Mouse (Mus musculus) CD4-positive, CD25-positive, alpha-beta regulatory T cell, adult 4 months (primary cell): ENCODE measurements at regions not wholly inside any gene's neighbourhood (a gene's known extent, or its start where the extent isn't known, plus 50 kb on each side); places are given as distances from the start of the nearest gene placed in this dataset.
A peak's percentile ranks its signal among the peaks of the same experiment; 100 is the strongest.
"Not testable (repeated sequence)": the region's sequence is repeated elsewhere in the genome, so short reads cannot be mapped to it uniquely, and the experiment has no call there.

Experiments
- ATAC-seq: one replicate; pipeline ENCODE4 v1.8.0; 2017

DNA sequence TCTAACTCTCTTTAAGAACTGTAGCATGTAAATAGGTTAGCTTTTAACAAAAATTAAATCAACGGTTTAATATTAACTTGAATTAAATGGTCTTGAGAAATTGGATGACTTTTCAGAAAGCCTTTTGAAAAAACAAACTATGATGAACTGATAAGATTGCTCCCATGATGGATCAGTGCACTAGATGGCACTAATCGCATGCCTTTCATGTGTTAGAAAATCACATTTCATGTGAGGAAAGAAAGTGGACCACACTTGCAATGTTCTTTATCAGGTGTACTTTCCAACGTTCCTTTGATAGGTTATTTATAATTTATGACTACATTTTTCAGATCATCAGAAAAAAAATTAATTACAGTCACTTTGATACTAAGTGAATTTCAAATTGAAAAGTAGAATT lies 1003.2 kb upstream of the 4930412O13Rik start:
- peak; percentile 67 for ATAC-seq

DNA sequence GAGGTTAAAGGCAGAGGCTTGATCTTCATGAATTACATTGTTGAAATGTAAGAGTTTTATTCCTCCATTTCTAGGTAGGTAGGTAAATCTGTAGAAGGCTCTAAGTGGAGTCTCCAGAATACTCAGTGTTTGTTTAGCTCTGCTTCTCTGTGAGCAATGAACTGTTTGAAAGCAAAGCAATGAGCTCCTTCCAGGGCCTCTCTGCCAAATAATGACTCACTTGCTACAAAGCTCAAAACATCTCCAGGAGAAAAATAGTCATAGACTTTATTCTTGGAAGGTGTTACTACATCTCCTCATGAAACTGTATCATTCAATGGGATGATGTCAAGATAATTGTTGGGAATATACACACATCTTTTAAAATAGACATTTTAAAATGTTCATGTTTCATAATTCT lies 968.6 kb upstream of the 4930412O13Rik start:
- no peak for ATAC-seq

DNA sequence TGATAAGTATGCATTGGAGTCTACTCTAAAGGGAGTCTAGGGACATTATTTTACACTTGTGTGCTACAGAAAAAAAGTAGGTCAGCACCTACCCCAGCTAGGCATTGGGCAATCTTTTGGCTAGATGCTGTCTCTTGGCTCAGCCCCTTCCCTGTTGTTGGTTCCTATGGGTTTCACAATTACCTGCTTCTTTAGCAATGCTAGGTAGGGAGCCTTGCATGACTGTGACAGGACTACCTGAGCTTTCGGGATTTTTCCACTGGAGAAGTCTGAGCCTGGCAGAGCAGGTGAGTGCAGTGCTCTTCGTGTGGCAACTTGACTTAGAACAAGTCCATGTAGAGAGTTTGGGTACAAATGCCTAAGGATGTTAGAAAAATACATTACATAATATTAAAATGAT lies 956.2 kb upstream of the 4930412O13Rik start:
- ATAC-seq = no peak

DNA sequence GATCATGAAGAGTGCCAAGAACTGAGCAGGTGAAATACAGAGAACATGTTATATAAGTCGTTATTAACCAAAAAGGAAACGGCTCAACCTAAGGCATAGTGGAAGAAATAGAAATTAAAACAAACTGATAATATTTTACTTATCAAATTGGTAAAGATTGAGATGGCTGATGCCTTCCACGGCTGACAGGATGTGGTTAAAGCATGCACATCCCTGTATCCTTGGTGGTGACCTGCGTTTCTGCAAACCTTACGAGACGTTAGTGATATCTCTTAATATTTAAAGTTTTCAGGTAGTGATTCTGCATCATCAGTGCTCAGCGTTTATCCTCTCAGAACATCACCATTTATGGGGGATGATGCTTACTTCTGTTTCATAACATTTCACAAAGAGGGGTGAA lies 939.5 kb upstream of the 4930412O13Rik start:
- ATAC-seq = peak; percentile 62

DNA sequence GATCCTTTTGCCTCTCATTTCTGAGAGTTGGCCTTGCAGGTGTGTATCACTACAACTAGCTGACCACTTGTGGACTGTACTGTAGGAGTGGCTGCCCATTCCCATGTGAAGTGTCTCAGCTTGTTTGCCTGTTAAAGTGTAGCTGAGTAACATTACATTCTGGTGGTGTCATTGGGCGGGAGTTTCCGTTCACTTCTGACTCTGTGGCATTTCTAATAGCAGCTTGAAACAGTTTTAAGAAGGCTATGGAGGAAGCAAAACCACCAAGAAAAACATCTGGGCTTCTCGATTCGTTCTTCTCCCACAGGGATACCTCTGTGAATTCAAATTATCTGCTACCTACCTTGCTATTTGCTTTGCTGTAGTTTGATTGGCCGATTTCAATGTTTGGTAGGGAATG lies 922.1 kb upstream of the 4930412O13Rik start:
- peak; percentile 71 for ATAC-seq

DNA sequence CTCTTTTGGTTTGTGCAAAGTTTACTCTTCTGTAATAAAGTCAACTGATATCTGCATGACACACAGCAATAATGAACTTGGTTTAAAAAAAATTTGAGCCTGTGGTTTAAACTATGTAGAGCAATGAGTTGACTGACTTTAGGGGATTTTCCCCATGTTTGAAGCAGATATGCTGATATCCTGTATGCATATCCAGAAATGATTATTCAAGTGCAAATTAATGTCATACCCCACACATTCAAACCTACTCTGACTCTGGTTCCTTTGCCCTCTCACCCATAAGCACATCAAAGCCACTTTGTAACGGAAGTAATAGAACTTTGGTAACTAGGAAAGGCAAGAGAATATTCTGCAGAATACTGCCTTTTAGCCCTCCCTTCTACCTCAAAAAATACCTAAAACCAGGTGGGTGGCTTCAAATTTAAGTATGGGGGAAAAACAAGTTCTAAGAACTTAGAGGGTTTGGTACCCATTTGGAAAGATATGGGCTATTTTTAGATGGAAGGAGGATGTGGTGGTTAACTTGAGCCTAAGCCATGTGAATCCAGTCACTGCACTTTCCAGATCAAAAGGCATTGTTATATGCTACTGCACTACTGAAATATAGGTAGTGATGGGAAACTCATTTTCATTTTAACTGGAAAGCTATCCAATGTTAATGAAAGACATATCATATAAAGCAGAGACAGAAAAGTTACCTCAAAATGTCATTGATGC lies 915.9 kb upstream of the 4930412O13Rik start:
- peak; percentile 94 for ATAC-seq

DNA sequence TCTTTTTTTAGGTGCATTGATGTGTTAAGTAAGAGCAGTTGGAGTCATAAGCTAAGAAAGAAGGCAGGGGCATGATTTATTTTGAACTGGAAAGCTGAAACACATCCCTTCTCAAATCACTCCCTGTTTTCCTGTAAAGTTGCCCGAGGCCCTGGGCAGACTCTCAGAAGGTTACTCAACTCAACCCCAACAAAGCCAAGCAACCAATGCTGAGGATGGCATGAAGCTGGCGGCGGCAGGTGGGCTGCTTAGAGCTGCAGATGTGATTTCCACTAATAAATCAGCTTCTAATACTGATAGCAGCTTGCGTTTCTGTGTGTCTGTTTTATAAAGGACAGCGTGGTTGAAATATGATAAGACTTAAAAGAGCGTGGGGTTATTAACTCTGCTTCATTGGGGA lies 905.4 kb upstream of the 4930412O13Rik start:
- no peak for ATAC-seq

DNA sequence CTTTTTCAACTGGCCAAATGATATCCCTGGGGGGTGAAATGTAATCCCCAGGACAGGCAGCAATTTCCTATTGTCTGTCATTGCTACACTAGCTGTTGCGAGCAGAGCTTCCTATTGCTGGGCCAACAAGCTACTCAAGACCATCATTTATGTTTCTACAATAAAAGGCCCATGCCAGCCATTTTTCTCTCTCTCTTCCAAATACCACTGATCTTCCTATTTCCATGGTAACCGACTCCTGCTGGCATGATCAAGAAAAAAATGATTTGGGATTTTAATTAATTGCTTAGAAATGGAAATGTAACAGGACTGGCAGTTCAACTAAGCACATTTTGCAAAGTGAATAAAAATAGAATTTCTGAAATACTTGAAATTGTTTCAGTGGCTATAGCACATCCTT lies 868.7 kb upstream of the 4930412O13Rik start:
- no peak for ATAC-seq

DNA sequence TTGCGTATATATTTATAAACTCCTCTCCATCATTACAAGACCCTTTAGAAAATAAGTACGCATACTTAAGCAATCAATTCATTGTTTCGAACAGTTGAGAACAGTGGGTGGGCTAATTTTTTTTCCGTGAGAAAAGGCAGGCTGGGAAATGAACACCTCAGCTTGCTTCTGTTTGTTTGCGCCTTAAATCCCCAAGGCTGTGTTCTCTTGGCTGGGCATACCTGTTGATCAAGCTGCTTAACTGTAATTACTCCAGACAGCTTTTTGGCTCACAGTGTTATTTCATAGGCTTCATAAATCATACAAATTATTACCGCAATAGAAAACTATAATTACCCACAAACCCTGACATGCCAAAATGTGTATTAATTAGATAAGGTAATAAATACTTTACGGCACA lies 848.0 kb upstream of the 4930412O13Rik start:
- no peak for ATAC-seq

DNA sequence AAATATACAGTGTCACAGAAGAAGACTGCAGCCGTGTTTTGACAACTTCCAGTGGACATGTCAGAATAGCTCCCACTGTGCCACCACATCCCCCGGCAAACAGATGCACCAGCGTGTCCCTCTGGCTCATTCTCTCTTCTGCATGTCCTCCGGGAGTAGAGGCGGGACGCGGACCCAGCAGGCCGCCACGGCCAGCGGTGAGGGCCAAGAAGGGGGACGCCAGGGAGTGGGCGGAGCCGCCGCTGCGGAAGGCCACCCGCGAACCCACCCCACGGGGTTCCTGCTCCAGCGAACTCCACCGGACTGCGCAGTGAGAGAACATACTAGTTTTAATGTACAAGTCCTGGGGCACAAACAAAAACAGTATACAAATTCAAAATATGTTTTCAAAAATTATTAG lies 838.7 kb upstream of the 4930412O13Rik start:
- ATAC-seq = not testable (repeated sequence)

DNA sequence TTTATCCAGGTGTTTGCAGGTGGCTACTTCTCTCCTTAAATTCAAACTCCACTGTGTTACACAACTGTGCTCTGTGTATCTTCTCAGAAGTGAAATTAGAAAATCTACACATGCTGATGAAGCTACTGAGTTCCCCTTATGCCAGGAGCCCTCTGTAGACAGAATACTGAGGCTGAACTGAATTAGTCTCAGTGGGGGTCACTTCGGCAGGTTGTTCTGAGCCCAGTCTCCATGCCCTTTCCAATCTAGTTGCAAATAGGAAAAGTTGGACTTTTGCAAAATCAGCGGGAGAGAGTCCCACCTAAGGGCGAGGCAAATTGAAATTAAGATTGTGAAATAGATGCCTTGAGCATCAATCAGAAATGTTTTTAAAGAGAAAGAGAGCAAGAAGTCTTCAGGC lies 833.1 kb upstream of the 4930412O13Rik start:
- no peak for ATAC-seq

DNA sequence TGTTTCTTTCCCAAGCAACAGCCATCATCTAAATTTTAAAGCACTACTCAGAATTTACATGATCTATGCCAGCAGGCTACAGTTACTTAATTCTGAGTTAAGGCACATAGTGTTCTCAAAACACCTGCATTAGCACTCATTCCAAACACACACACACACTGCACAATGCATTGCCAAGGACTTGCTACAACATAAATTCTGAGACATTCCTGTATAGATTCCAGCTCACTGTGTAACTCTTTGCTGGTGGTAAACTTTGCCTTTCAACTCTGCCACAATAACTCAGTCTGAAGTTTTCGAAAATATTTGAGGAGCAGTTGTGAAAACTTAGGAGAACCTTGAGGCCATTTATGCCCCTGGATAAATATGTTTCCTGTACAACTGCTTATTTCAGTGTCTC lies 807.2 kb upstream of the 4930412O13Rik start:
- ATAC-seq = no peak

DNA sequence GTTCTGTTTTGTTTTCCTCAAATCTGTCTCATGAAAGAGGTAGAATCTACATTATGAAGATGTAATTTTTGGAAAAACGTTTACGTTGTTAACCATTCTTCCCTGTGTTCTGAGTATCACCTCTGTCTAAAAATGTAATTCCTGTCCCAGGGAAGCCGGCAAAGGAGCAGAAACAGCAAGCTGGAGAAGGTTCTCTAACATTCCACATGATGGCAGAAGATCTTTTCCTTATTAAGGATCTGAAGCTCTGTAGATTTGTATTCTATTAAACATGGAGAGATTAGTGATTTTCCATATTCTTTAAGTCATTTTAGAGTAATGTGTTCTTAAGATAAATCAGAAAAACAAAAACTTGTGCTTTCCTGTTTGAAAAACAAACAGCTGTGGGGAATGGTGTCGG lies 802.9 kb upstream of the 4930412O13Rik start:
- no peak for ATAC-seq

DNA sequence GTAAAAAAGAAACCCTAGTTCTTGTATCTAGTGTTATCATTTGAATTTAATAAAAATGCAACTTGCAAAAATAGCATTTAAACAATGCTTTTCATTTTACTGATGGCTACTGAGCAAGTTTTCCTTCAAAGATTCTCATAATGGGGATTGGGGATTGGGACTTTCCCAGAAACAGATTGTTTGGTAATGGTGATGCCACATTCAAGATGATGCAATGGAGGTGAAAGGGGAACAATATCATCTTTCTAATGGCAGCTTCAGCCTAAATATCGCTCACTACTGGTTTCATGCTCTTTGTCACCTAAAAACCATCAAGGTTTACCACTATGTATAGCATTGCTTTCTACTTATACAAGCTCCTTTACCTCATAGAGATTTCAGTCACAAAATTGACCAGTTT lies 799.3 kb upstream of the 4930412O13Rik start:
- no peak for ATAC-seq

DNA sequence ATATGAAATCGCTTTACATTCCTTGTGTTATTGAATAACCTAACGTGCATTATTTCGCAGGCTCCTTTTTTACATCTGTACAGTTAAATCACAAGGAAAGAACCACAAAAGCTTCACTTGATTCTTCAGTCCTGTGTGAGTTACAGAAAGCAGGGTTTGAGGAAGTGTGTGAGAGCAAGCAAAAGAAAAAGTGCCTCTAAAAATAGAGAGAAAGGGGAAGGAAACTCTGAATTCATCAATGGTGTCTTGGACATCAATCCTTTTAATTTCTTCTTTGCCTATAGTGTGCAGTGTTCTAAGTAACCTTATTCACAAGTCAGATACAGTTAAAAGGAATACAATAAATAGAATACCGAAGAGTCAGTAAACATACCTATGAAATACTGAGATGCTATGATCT lies 785.7 kb upstream of the 4930412O13Rik start:
- ATAC-seq = no peak

DNA sequence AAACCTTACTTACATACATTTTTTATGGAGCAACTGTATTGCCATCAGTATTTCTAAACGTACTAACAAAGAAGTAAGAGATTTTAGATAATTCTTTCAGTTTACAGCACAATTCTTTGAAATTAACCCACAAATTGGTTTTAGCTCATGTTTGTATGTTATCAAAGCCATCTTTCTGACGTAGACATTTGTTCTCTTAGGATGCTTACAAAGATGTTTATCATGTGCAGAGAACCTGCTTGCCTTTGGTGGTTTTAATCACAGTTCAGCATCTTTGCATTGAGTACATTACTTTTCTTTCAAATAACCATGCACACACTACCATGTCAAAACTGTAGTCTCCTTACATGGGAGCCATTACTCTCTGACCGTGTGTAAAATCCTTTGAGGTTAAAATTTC lies 764.4 kb upstream of the 4930412O13Rik start:
- ATAC-seq = peak; percentile 68

DNA sequence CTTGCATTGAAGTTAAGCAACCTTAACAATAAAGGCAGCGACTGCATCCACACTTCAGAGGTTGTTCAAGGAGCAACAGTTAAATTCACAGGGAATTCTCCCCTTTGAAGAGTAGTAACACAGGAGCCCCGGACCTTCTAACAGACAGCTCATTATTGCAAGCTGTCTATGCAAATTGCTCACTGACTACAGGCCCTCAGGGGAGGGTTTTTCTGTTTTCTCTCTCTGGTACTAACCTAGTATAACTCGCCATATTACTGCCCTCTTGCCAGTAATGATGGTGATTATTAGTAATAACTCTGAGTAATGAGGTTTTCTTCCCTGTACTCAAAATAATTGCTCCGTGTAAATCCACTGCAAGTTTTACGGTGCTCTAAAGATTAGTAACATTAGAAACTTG lies 763.5 kb upstream of the 4930412O13Rik start:
- no peak for ATAC-seq

DNA sequence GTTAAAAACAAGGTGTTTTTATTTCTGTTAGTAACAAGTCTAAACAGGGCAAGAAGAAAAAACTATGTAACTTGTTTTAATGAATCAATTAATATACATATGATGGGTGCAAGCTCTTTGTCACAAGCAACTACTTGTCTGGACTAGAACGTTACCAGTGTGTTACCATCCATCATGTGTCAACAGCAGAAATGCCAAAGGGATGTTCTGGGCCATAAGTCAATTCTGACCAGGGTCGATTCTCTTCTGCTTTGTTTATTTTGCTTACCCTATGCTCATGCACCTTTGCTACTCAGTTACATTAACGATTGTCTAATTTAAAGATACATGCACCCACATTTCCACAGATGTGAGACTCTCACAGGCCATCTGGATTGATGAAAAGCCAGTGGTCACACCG lies 744.1 kb upstream of the 4930412O13Rik start:
- no peak for ATAC-seq

DNA sequence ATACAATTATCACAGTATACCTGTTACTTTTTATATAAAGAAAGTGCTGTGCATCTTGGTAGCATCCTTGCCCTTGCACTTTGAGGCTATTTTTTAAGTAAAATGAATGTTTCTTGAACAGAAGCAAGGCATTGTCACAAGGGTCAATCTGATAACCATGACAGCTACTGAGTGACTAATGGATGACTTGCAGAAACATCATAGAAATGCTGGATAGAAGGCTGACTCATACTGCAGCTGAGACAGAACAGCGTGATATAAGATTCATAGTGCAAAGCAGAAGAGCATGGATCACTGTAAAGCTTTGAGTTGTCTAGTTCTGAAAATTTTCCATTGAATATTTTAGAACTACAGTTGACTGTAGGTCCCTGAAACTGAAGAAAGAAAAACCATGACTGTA lies 739.6 kb upstream of the 4930412O13Rik start:
- ATAC-seq = peak; percentile 37

DNA sequence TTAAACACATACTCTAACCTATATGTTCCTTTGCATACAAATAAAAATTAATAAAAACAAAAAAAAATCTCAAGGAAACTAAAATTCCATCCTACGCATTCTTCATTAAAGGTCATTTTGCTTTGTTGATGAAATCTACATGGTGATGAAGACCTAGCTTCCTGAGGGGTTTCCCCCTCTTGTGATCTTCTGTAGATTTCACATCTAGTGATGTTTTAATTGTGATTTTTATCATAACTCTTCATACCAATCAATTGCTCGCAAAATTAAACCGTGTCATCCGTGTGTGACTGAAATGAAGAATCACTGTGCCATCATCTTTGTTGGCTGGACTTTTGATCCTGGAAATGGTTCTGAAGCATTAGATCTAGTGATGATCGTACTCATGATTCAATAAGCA lies 725.4 kb upstream of the 4930412O13Rik start:
- peak; percentile 99 for ATAC-seq

DNA sequence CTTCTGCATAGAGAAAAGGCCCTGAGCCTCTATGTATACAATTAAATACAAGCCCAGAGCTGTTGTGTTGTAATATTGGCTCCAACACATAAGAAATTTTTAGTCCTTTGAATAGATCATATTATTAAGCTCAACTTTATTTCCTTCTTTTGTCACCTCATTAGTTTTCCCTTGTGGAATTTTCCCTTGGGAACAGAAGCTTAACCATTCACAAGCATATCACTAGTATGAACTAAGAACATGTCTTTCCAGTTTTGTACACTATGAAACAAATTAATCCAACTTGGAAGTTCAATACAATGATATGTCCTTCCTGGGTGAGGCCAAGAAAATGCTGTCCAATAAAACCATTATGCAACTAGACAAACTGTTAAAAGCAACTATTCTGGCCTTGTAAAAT lies 720.9 kb upstream of the 4930412O13Rik start:
- ATAC-seq = no peak

DNA sequence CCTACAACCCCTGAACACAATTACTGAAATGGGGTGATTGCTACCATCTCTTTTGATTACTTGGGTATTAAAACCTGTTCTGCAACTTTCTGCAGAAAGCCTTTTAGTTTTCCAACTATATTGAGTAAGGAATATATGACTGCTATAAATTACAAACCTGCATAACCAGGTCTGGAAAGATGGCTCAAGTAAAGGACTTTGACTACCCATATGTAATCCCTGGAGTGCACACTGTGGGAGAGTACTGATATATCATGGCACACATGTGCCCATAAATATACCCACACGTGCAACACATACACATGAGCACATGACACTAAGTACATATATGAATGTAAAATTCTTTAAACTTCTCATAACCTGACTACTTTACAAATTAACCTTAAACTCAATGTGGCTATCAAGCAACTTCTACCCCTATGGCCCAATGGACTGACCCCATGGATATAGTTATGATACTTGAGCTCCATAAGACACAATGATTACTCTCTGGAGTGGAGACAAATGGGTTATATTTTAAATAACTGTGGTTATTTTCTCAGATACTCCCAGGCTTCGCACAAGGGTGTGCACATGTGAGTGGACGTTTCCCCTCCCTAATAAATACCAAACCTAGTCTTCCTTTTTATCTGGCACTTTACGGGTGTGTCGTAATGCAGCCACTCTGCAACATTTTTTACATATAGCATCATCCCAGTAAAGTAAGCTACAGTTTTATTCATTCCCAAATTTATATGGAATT lies 717.1 kb upstream of the 4930412O13Rik start:
- no peak for ATAC-seq

DNA sequence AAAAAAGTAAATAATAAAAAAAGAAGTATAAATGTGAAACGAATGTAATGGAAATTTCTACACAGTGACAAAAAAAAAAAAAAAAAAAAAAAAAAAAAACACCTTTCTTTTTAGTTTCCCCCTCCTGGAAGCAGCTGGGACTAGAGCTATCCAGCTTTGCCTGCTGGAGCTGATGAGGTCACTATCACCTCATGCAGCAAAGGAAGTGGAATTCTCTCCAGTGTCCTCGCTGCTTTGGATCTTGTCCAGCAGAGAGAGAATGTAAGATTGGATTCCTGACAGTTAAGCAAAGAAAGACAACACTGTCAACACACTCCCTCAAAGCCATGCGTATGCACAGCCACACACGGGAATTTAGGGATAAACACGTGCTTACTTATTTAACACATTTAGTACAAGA lies 698.9 kb upstream of the 4930412O13Rik start:
- ATAC-seq = no peak

DNA sequence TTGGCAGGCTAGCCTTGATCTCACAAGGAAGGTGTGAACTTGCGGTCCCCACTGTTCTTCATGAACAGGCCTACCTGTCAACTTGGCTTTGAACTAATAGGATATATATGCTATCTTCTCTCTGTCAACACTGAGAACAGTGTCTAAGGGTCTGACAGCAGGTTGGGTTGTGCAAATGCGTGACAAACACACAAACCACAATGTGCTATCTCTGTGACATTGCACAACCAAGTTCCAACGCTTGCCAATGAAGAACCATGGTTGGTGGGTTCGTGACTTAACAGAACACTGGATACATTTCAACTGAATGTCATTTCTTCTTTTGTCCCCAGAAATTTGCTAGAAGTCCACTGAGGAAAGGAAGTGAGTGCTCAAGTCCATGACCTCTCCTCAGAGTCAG lies 696.8 kb upstream of the 4930412O13Rik start:
- no peak for ATAC-seq
